Mouse (Mus musculus): ENCODE data around the gene Ciao2b.

Gene Ciao2b

GRCm38 (mm10) chr8:104624161-104624560, 17.6 kb downstream of the Ciao2b start, which contains the start of gene Cdh16:
Cdh16 (minus strand) TSS chr8:104624396.
- in situ Hi-C loops (cut with MboI) = no loop called here

- in situ Hi-C loops (cut with MboI) = no loop called here
These were observed 21.0 kb downstream of the Ciao2b start for GRCm38 (mm10) chr8:104620765-104621164.

- in situ Hi-C loops (cut with MboI) = no loop called here
These were observed 28.6 kb downstream of the Ciao2b start for GRCm38 (mm10) chr8:104613119-104613518.

- in situ Hi-C loops (cut with MboI) = no loop called here
These were observed 30.2 kb downstream of the Ciao2b start for GRCm38 (mm10) chr8:104611613-104612012.

GRCm38 (mm10) chr8:104610185-104610766, 31.5 kb downstream of the Ciao2b start:
- in situ Hi-C loops (cut with MboI) = no loop called here

- in situ Hi-C loops (cut with MboI) = no loop called here
These were observed 32.5 kb downstream of the Ciao2b start for GRCm38 (mm10) chr8:104609222-104609621.

- in situ Hi-C loops (cut with MboI) = no loop called here
These were observed 33.8 kb downstream of the Ciao2b start for GRCm38 (mm10) chr8:104607944-104608343.

GRCm38 (mm10) chr8:104606329-104606728, 35.4 kb downstream of the Ciao2b start:
- in situ Hi-C loops (cut with MboI) = no loop called here

GRCm38 (mm10) chr8:104603245-104603593, 38.5 kb downstream of the Ciao2b start:
- in situ Hi-C loops (cut with MboI) = no loop called here

- in situ Hi-C loops (cut with MboI) = no loop called here
These were observed 39.1 kb downstream of the Ciao2b start for GRCm38 (mm10) chr8:104602468-104603244.

GRCm38 (mm10) chr8:104601941-104602371, 39.8 kb downstream of the Ciao2b start:
- in situ Hi-C loops (cut with MboI) = no loop called here

- in situ Hi-C loops (cut with MboI) = no loop called here
These were observed 40.4 kb downstream of the Ciao2b start for GRCm38 (mm10) chr8:104601386-104601785.

- in situ Hi-C loops (cut with MboI) = no loop called here
These were observed 43.3 kb downstream of the Ciao2b start for GRCm38 (mm10) chr8:104598496-104598895.

GRCm38 (mm10) chr8:104597656-104598055, 44.1 kb downstream of the Ciao2b start:
- in situ Hi-C loops (cut with MboI) = no loop called here

GRCm38 (mm10) chr8:104595773-104596536, 45.8 kb downstream of the Ciao2b start:
- in situ Hi-C loops (cut with MboI) = no loop called here

GRCm38 (mm10) chr8:104594611-104595362, 47.0 kb downstream of the Ciao2b start:
- in situ Hi-C loops (cut with MboI) = no loop called here

GRCm38 (mm10) chr8:104593536-104594325, 48.0 kb downstream of the Ciao2b start:
- in situ Hi-C loops (cut with MboI) = no loop called here

- in situ Hi-C loops (cut with MboI) = no loop called here
These were observed 49.2 kb downstream of the Ciao2b start for GRCm38 (mm10) chr8:104592566-104592965.

- in situ Hi-C loops (cut with MboI) = no loop called here
These were observed 49.9 kb downstream of the Ciao2b start for GRCm38 (mm10) chr8:104591856-104592255.

GRCm38 (mm10) chr8:104591133-104591834, 50.5 kb downstream of the Ciao2b start, which contains the start of gene Pdp2:
Pdp2 (plus strand) TSS chr8:104591451.
- in situ Hi-C loops (cut with MboI) = no loop called here
